Mouse (Mus musculus) lung, postnatal 4 days (tissue): Measurements from ENCODE around the gene Tmtc1.

Experiments
- DNase-seq, 2 experiments: peaks; one replicate each; pipeline ENCODE4 v3.0.0; 2021

The Tmtc1 gene

GRCm38 (mm10) chr6:148366629-148367028 lies 77.6 kb downstream of the Tmtc1 start:
- DNase-seq: no peak

DNA sequence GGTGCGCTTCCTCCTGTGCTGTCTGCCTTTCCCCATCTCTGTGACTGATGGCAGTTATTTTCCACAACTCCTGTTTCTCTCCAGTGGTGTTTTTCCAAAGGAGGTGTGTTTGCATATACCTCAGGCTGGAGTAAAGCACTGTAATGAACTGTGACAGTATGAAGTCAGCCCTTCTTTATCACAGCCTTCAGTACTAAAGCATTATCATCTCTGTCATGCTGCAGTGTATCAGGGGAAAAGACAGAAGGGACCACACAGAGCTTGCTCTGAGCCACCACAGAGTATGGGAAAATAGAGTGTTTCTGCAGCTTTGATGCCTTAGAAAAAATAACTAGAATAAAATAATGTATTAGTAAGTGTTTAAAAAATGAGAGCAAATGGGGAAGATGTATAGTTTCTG lies 81.0 kb downstream of the Tmtc1 start:
- no peak for DNase-seq

DNA sequence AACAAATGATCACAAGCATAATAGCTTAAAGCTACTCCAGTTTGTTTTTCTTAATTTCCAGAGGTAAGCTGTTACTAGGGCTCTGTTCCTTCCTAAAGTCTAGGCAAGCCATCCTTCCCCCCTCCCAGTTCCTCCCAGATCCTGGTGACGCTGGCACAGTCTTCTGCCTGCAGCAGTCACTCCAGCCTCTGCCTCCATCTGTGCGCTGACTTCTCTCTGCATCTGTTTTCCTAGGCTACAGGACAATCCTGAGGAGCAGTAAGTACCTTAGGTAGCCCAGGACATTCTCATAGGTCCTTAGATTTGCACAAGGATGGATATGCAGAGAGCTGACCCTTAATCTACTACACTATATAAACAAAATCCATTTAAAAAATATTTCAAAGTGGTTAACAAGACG lies 81.7 kb downstream of the Tmtc1 start:
- no peak for DNase-seq

- DNase-seq: no peak
These were observed 84.8 kb downstream of the Tmtc1 start for GRCm38 (mm10) chr6:148359348-148359905.

GRCm38 (mm10) chr6:148358580-148359246 lies 85.5 kb downstream of the Tmtc1 start:
- no peak for DNase-seq

DNA sequence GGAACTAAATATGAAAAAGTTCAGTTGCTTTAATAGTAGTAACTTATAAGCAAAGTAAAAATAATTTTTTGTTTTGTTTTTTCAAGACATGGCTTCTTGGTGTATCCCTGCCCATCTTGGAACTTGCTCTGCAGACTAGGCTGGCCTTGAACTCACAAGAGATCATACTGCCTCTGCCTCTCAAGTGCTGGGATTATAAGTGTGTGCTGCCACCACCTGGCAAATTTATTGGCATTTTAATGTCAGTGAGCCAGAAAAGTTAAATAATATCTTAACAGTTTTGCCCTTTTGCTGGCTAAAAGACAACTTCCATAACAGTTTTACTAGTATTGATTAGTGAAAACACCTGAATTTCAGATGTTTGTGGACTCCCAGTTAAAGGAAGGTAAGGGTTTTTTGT lies 88.0 kb downstream of the Tmtc1 start:
- no peak for DNase-seq

GRCm38 (mm10) chr6:148354509-148355474 lies 89.4 kb downstream of the Tmtc1 start:
- peak; percentile 79 to 82 for DNase-seq

- DNase-seq: no peak
These were observed 90.1 kb downstream of the Tmtc1 start for GRCm38 (mm10) chr6:148354151-148354508.

DNA sequence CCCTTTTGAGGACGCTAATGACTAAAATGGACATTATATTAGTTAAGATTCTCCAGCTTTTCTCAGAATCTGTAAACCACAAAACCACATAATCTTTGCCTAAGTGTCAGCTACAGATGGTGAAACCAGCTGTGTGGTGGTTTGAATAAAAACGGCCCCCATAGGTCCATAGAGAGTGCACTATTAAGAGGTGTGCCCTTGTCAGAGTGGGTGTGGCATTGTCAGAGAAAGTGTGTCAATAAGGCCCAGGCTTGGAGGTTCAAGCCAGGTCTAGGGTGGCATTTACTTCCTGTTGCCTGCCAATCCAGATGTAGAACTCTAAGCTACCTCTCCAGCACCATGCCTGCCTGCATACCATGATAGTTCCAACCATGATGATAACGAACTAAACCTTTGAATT lies 99.2 kb downstream of the Tmtc1 start:
- no peak for DNase-seq

DNA sequence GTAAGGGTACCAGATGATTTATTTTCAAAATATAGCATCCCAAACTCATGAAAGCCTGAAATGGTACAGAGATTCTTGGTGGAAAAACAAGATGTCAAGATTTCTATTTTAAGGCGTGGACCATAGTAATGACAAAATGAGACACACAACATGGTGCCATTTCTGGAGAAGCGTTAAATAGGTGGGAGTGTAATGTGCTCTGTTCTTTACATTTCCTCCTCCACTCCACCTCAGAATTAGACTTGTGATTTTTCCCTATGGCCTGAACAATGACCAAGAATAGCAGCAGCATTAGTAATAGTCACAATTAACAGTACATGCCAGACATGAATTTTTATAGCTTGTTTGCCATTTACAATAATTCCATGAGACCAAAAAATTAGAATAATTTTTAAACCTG lies 102.0 kb downstream of the Tmtc1 start:
- no peak for DNase-seq

DNA sequence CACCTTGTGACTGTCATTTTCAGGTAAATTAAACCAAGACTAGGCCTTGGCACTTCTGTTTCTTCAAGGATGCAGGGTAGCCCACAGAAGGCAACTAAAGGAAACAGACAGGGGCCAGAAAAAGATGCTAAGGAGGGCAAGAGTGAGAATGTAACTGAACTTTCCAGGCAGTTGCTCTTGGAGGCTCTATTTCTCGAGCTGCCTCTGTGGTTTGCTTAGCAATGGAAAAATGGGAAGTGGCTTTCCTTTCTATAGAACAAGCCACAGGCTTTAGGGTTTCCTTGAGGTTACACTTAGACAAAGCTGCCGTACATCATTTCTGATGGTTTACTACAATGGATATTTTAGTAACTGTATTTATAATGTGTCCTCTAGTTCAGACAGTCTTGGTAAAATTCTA lies 102.4 kb downstream of the Tmtc1 start:
- DNase-seq: no peak

DNA sequence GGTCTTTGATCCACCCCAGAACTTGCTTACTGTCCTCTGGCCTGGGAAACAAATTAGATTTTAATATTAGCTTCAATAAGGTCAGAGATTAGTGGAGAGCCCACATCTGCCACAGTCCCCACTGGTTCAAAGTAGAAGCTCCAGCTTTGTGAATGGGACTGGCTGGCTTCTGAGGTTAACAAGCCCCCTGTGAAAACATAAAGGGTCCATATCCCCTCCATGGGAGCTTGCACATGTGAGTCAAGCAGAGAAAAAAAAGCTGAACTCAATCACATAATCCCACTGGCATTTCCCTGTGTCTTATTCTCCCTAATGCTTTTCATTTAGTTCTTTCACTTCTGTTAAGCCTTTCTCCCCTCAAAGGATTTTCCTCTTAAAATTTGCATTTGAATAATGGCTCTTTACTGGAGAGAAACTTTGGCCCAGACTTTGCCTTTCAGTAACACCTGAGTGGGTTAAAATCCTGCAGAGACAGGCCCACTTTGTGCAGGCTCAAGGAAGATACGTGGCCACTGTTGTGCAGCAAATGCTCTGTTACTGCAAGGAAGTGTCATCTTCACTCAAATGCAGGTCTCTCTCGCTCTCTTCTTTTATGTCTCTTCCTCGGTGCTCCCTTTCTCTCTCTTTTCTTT lies 105.7 kb downstream of the Tmtc1 start:
- DNase-seq: no peak

DNA sequence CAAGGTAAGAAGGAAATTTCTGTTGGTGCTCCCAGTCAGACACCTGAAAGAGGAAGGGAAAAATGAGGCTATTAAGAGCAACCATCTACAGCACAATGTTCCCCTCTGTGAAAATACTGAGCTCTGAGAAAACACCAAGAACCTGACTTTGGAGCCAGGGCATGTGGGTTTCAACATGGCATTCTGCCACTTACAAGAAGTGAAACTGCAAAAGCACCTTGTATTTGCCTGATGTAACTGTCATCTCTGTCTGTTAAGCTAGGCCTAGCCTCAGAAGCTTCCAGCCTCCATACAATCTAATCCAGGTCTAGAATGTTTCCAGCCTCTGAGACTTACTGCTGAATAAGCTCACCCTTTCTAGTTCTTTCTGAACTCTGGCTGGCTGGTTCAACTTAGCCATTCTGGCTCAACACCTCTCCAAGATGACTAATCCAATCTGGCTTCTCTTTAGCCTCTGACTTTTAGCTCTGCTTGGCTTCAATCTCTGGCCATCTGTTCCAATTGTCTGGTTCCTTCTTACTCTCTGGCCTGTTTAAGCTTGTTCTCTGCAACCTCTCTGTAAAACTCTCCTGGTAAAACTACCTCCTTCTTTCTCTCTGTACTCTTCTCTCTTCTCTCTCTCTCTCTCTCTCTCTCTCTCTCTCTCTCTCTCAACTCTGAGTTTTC lies 107.8 kb downstream of the Tmtc1 start:
- no peak for DNase-seq

GRCm38 (mm10) chr6:148331916-148332315 lies 112.3 kb downstream of the Tmtc1 start:
- no peak for DNase-seq

- DNase-seq: no peak
These were observed 114.2 kb downstream of the Tmtc1 start for GRCm38 (mm10) chr6:148329976-148330375.

- DNase-seq: no peak
These were observed 115.3 kb downstream of the Tmtc1 start for GRCm38 (mm10) chr6:148328928-148329327.

DNA sequence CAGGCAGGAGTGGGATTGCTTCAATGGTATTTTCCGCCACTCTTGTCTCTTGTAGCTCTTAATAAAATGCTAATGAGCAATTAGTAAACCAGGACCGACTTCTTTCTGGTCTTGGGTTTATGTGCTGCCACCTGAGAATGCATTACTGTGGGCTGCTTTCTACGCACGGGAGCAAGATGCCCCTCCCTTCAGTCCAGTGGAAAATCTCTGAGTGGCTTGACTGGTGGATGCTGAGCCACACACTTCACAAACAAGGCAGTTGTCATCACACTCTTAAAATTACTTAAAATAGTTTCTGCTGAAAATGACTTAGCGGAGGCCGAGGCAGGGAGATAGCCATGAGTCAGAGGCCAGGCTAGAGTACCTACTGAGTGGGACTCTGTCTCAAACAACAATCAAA lies 116.1 kb downstream of the Tmtc1 start:
- no peak for DNase-seq

DNA sequence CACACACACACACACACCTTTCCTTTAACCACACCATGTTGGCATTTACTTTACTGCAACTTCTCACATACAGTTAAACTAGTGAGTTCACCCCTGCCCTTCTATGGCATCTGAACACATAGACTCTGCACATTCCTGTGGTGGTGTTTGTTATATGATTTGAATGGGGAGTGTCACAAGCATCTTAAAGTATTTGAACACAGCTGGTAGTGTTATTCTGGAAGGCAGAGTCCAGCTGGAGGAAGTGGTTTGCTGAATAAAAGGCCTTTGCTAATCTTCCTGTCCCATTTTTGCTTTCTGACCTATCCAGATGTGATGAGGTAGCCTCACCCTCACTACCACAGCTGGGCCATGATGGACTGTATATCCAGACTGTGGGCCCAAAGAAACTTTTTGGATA lies 125.5 kb downstream of the Tmtc1 start:
- DNase-seq: peak in 1 of 2 experiments; percentile 7

GRCm38 (mm10) chr6:148315571-148316080 lies 128.6 kb downstream of the Tmtc1 start:
- DNase-seq: no peak

DNA sequence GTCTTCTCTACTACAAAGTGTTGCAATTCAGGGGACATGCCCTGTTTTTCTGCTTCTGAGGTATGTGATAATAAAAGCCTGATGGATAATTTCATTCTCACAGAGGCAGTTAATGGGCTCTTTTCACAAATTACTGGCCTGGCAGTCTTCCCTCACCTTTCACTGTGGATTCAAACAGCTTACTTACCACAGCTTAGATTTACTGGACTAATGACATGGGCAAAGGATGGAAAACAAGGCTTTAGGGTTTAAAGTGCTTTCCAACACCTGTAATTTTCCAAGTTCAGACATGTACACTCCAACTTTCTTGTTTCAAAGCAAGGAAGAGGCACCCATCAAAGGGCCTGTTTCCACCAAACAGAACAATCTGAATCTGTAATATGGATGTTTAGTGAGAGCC lies 129.1 kb downstream of the Tmtc1 start:
- no peak for DNase-seq

- DNase-seq: no peak
These were observed 133.2 kb downstream of the Tmtc1 start for GRCm38 (mm10) chr6:148310981-148311380.

- no peak for DNase-seq
These were observed 138.4 kb downstream of the Tmtc1 start for GRCm38 (mm10) chr6:148305821-148306220.

- DNase-seq: no peak
These were observed 139.0 kb downstream of the Tmtc1 start for GRCm38 (mm10) chr6:148305191-148305590.
